Mouse (Mus musculus) CH12.LX (cell line): ENCODE measurements around the gene Mtnr1b. TPM values are rescaled to one million over a fixed set of nuclear protein-coding genes. Genes with fewer than 3 reads are reported as not detected.

Experiments
- DNase-seq: peaks from one replicate; pipeline ENCODE4 v3.0.0-alpha.2; 2013; ENCODE audit errors: extremely low read depth
- H3K27ac ChIP-seq: 2 replicates; pipeline ENCODE4 v1.5.1; 2012; ENCODE audit warnings: low read depth, mild to moderate bottlenecking, control low read depth, moderate library complexity; ENCODE audit not compliant: insufficient read depth
- H3K27me3 ChIP-seq: replicated peaks from 2 replicates; pipeline ENCODE3; 2012; ENCODE audit warnings: inconsistent platforms
- H3K36me3 ChIP-seq, 2 experiments: replicated peaks in 1 of 2; 2 replicates each; pipeline versions ENCODE3 to v1.6.1; 2012; ENCODE audit warnings: inconsistent platforms in 1 of 2, low read length in 1 of 2, mild to moderate bottlenecking in 1 of 2, mixed read lengths in 1 of 2, moderate library complexity in 1 of 2; ENCODE audit not compliant: control insufficient read depth in 1 of 2, insufficient read depth in 1 of 2
- H3K4me1 ChIP-seq, 2 experiments: 2 replicates each; pipeline ENCODE4 v1.6.1; 2012; ENCODE audit warnings: inconsistent platforms in 1 of 2, moderate library complexity in 1 of 2; ENCODE audit not compliant: insufficient read depth in 2 of 2, control insufficient read depth in 1 of 2
- H3K4me2 ChIP-seq: 2 replicates; pipeline ENCODE4 v1.6.1; 2012; ENCODE audit warnings: low read depth, mild to moderate bottlenecking, control low read depth; ENCODE audit not compliant: poor library complexity, insufficient read depth, severe bottlenecking
- H3K4me3 ChIP-seq, 3 experiments: fragments of 150-350 bp in 1 of 3; sonication (generic) in 1 of 3; replicated peaks in 1 of 3; 2 replicates each; pipeline versions ENCODE3 to v1.5.1; 2011 to 2012; ENCODE audit warnings: low read depth in 2 of 3, low read length in 2 of 3, mild to moderate bottlenecking in 2 of 3, moderate library complexity in 2 of 3, control low read depth in 1 of 3, improper control_type of control experiment in 1 of 3, inconsistent platforms in 1 of 3, mixed read lengths in 1 of 3; ENCODE audit not compliant: poor library complexity in 1 of 3
- H3K79me2 ChIP-seq: replicated peaks from 2 replicates; pipeline ENCODE4 v1.6.1; 2012; ENCODE audit warnings: mild to moderate bottlenecking, moderate library complexity; ENCODE audit not compliant: control insufficient read depth, poor library complexity, insufficient read depth, severe bottlenecking; ENCODE audit errors: extremely low read depth
- H3K9ac ChIP-seq: 2 replicates; pipeline ENCODE4 v1.6.1; 2012; ENCODE audit warnings: low read depth, mild to moderate bottlenecking, control low read depth, moderate library complexity; ENCODE audit not compliant: insufficient read depth
- H3K9me3 ChIP-seq: replicated peaks from 2 replicates; pipeline ENCODE3; 2012; ENCODE audit warnings: low read length, inconsistent platforms, mixed read lengths
- BHLHE40 ChIP-seq: IDR thresholded peaks from 2 replicates; pipeline ENCODE4 v1.6.1; 2011; ENCODE audit warnings: mild to moderate bottlenecking, low read depth, low read length, improper control_type of control experiment
- CHD1 ChIP-seq: IDR thresholded peaks from 2 replicates; pipeline ENCODE4 v1.6.1; 2012; ENCODE audit warnings: low read depth, low read length, improper control_type of control experiment, inconsistent platforms
- CHD2 ChIP-seq: IDR thresholded peaks from 2 replicates; pipeline ENCODE4 v1.6.1; 2011; ENCODE audit warnings: low read length, improper control_type of control experiment
- CTCF ChIP-seq, 2 experiments: IDR thresholded peaks in 1 of 2; conservative IDR thresholded peaks in 1 of 2; 2 replicates each; pipeline ENCODE4 v1.5.1; 2011 to 2012; ENCODE audit warnings: low read depth in 2 of 2, low read length in 2 of 2, improper control_type of control experiment in 1 of 2, inconsistent platforms in 1 of 2, mild to moderate bottlenecking in 1 of 2, moderate library complexity in 1 of 2
- ELF1 ChIP-seq: IDR thresholded peaks from 2 replicates; pipeline ENCODE4 v1.6.1; 2014; ENCODE audit warnings: low read depth, mild to moderate bottlenecking, inconsistent platforms, low read length, improper control_type of control experiment
- ETS1 ChIP-seq: conservative IDR thresholded peaks from 2 replicates; pipeline ENCODE4 v1.6.1; 2012; ENCODE audit warnings: low read depth, mild to moderate bottlenecking, inconsistent platforms, low read length, improper control_type of control experiment, moderate library complexity
- GABPA ChIP-seq: IDR thresholded peaks from 2 replicates; pipeline ENCODE4 v1.6.1; 2012; ENCODE audit warnings: low read depth, low read length, improper control_type of control experiment, inconsistent platforms; ENCODE audit not compliant: insufficient replicate concordance
- IRF4 ChIP-seq: IDR thresholded peaks from 2 replicates; pipeline ENCODE4 v1.6.1; 2014; ENCODE audit warnings: low read depth, mild to moderate bottlenecking, inconsistent platforms, low read length, improper control_type of control experiment
- JUN ChIP-seq: IDR thresholded peaks from 2 replicates; pipeline ENCODE4 v1.6.1; 2011; ENCODE audit warnings: low read depth, mild to moderate bottlenecking, low read length, improper control_type of control experiment, moderate library complexity; ENCODE audit not compliant: insufficient read depth
- JUND ChIP-seq: conservative IDR thresholded peaks from 2 replicates; pipeline ENCODE4 v1.6.1; 2011; ENCODE audit warnings: low read depth, low read length, improper control_type of control experiment
- KAT2A ChIP-seq: IDR thresholded peaks from 2 replicates; pipeline ENCODE4 v1.6.1; 2012; ENCODE audit warnings: low read length, improper control_type of control experiment, inconsistent platforms; ENCODE audit not compliant: insufficient replicate concordance
- MAFK ChIP-seq: IDR thresholded peaks from 2 replicates; pipeline ENCODE4 v1.6.1; 2011; ENCODE audit warnings: low read length, improper control_type of control experiment; ENCODE audit not compliant: insufficient replicate concordance
- MAZ ChIP-seq: IDR thresholded peaks from 2 replicates; pipeline ENCODE4 v1.6.1; 2012; ENCODE audit warnings: low read depth, mild to moderate bottlenecking, inconsistent platforms, low read length, improper control_type of control experiment, moderate library complexity
- MEF2A ChIP-seq: IDR thresholded peaks from 2 replicates; pipeline ENCODE4 v1.6.1; 2014; ENCODE audit warnings: low read depth, mild to moderate bottlenecking, inconsistent platforms, low read length, improper control_type of control experiment, borderline replicate concordance
- MXI1 ChIP-seq: IDR thresholded peaks from 2 replicates; pipeline ENCODE4 v1.6.1; 2011; ENCODE audit warnings: mild to moderate bottlenecking, low read depth, low read length, improper control_type of control experiment
- MYC ChIP-seq: IDR thresholded peaks from 2 replicates; pipeline ENCODE4 v1.6.1; 2011; ENCODE audit warnings: low read depth, mild to moderate bottlenecking, improper control_type of control experiment, low read length
- NELFE ChIP-seq: IDR thresholded peaks from 2 replicates; pipeline ENCODE4 v1.6.1; 2011; ENCODE audit warnings: low read depth, low read length, improper control_type of control experiment
- NRF1 ChIP-seq: IDR thresholded peaks from 2 replicates; pipeline ENCODE4 v1.6.1; 2014; ENCODE audit warnings: low read depth, mild to moderate bottlenecking, inconsistent platforms, low read length, improper control_type of control experiment, moderate library complexity
- PAX5 ChIP-seq: IDR thresholded peaks from 2 replicates; pipeline ENCODE4 v1.6.1; 2012; ENCODE audit warnings: low read length, inconsistent platforms, mixed read lengths
- POLR2A ChIP-seq: IDR thresholded peaks from 2 replicates; pipeline ENCODE4 v1.6.1; 2011; ENCODE audit warnings: low read depth, mild to moderate bottlenecking, improper control_type of control experiment, low read length
- POLR2AphosphoS2 ChIP-seq: IDR thresholded peaks from 2 replicates; pipeline ENCODE4 v1.6.1; 2011; ENCODE audit warnings: low read depth, low read length, improper control_type of control experiment
- RAD21 ChIP-seq: IDR thresholded peaks from 2 replicates; pipeline ENCODE4 v1.6.1; 2011; ENCODE audit warnings: low read depth, mild to moderate bottlenecking, low read length, improper control_type of control experiment, moderate library complexity
- RCOR1 ChIP-seq: conservative IDR thresholded peaks from 2 replicates; pipeline ENCODE4 v1.6.1; 2012; ENCODE audit warnings: low read depth, mild to moderate bottlenecking, inconsistent platforms, low read length, improper control_type of control experiment
- SMC3 ChIP-seq: IDR thresholded peaks from 2 replicates; pipeline ENCODE4 v1.6.1; 2011; ENCODE audit warnings: low read depth, low read length, improper control_type of control experiment
- TBP ChIP-seq: conservative IDR thresholded peaks from 2 replicates; pipeline ENCODE4 v1.6.1; 2011; ENCODE audit warnings: low read depth, low read length, improper control_type of control experiment
- UBTF ChIP-seq: IDR thresholded peaks from 2 replicates; pipeline ENCODE4 v1.6.1; 2012; ENCODE audit warnings: low read depth, mild to moderate bottlenecking, inconsistent platforms, low read length, improper control_type of control experiment, moderate library complexity
- USF1 ChIP-seq: IDR thresholded peaks from 2 replicates; pipeline ENCODE4 v1.6.1; 2014; ENCODE audit warnings: low read depth, mild to moderate bottlenecking, inconsistent platforms, low read length, improper control_type of control experiment
- ZKSCAN1 ChIP-seq: IDR thresholded peaks from 2 replicates; pipeline ENCODE4 v1.6.1; 2012; ENCODE audit warnings: low read depth, inconsistent platforms, low read length, improper control_type of control experiment, borderline replicate concordance
- ZMIZ1 ChIP-seq: IDR thresholded peaks from 2 replicates; pipeline ENCODE4 v1.6.1; 2012; ENCODE audit warnings: low read depth, mild to moderate bottlenecking, inconsistent platforms, low read length, improper control_type of control experiment
- ZNF384 ChIP-seq: IDR thresholded peaks from 2 replicates; pipeline ENCODE4 v1.6.1; 2012; ENCODE audit warnings: low read depth, low read length, improper control_type of control experiment, inconsistent platforms
- dilution Hi-C: fragments of 300-500 bp; cut with MboI; formaldehyde crosslinking; loops from 2 replicates; pipeline ENCODE4 v1.14.3; 2020; ENCODE audit warnings: low sequenced_read_pairs; ENCODE audit not compliant: extremely low pct_unique_long_range_greater_than_20kb, extremely low pct_ligation_motif_present
- in situ Hi-C: fragments of 300-500 bp; cut with MboI; formaldehyde crosslinking; loops from 3 replicates; pipeline ENCODE4 v1.14.3; 2019; ENCODE audit warnings: low sequenced_read_pairs, low pct_ligation_motif_present, low pct_unique_long_range_greater_than_20kb, mixed read lengths
- polyA plus RNA-seq: library from polyadenylated mRNA; unstranded; fragments of >175 nt; gene quantifications from 2 replicates; pipeline ENCODE4 v1.2.1, GENCODE M21; 2012; ENCODE audit warnings: low read depth; ENCODE audit not compliant: insufficient read length
- total RNA-seq, 2 experiments: library from RNA; depleted of rRNA; stranded (reverse); fragments of 300-350 nt in 1 of 2; fragments of >200 nt in 1 of 2; gene quantifications; 2 replicates each; pipeline ENCODE4 v1.2.3; 2012 to 2014

Mtnr1b gene
- total and polyA plus RNA-seq, 3 experiments, result not detected

DNA sequence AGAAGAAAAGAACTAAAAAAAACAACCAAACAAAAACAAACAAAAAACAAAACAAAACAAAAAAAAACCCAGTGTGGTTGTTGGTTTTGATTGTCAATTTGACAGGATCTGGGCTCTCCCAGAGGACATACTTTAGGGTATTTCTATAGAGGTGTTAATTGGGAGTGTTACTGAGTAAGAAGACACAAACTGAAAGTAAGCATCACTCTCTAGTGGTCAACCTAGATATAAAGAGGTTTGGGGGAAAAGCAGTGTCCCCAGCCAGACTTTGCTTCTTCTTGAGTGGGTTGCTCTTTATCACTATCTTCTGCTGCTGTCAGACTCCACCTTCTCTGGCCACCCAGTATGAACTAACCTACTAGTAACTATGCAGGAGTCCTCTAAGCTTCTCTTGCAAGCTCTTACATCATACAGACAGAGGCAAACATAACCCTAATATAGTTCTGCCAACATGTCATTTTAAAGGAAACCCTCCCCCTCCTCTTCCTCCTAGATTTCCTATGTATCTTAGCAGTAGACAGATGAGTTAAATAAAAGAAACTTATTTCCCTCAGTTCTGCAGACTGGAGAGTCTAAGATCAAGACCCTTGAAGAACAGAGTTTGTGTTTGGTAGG is 71.8 kb downstream of the Mtnr1b start:
- in situ Hi-C loops (loop anchor here (10.0 kb wide), 1 partner anchor 108 kb away; no protein-coding TSS in a partner anchor), dilution Hi-C loops (no loop called here)
- TF ChIP-seq UBTF (no peak), ETS1 (no peak), JUN (no peak), MYC (no peak), BHLHE40 (no peak), RCOR1 (no peak), MXI1 (no peak), USF1 (no peak), PAX5 (no peak), SMC3 (peak; percentile 60), CTCF (conservative IDR thresholded peaks at IDR 0.05 in 1 of 2, IDR thresholded peaks at IDR 0.05 in 1 of 2; ENCODE audit: low read depth in 2 of 2, low read length in 2 of 2) (peak in 1 of 2 experiments; percentile 52; a peak in 2 of 4 replicates), KAT2A (no peak), NELFE (no peak), IRF4 (0 out of 2 replicates have a peak, but pooled peaks have one; percentile 17), NRF1 (no peak), ZNF384 (no peak), MAZ (no peak), POLR2AphosphoS2 (no peak), POLR2A (no peak), ELF1 (no peak), TBP (no peak), MEF2A (peak; percentile 65; the same call in 1 of the 2 replicates), ZMIZ1 (no peak), CHD2 (no peak), RAD21 (peak; percentile 65), MAFK (no peak), CHD1 (no peak), ZKSCAN1 (no peak), GABPA (no peak), JUND (0 out of 2 replicates have a peak, but pooled peaks have one; percentile 14)
- no peaks in the 10 kb centered on the region for H3K79me2 ChIP-seq
- H3K4me1 ChIP-seq, result peaks cover 16 to 17% of the 10 kb centered on the region in 2 experiments; a peak in 3 of 4 replicates
- H3K9ac ChIP-seq, result peak overlapping the region; percentile 35
- no peaks in the 10 kb centered on the region for H3K36me3 ChIP-seq
- no peak overlapping the region for H3K4me3 ChIP-seq
- no peak for DNase-seq
- no peaks in the 10 kb centered on the region for H3K27me3 ChIP-seq
- no peaks in the 10 kb centered on the region for H3K9me3 ChIP-seq
- H3K27ac ChIP-seq, result no peak overlapping the region
- no peak overlapping the region for H3K4me2 ChIP-seq
